Mouse (Mus musculus): ENCODE data around the gene Rnf115. TPM values are rescaled to one million over a fixed set of nuclear protein-coding genes. Genes with fewer than 3 reads are reported as not detected.

Rnf115 gene
- total RNA-seq, 4 experiments from 2014 or later, result 58.9 to 79.6 (median 70.5) TPM

GRCm38 (mm10) chr3:96832930-96833329 is 105.5 kb downstream of the Rnf115 start:
- DNase-seq (ENCODE audit: low spot score in 2 of 2), result no peak

GRCm38 (mm10) chr3:96834587-96835348 is 107.3 kb downstream of the Rnf115 start:
- DNase-seq (ENCODE audit: low spot score in 2 of 2), result no peak

GRCm38 (mm10) chr3:96836414-96836813 is 109.0 kb downstream of the Rnf115 start:
- no peak for DNase-seq (ENCODE audit: low spot score in 2 of 2)

GRCm38 (mm10) chr3:96838996-96839645 is 111.7 kb downstream of the Rnf115 start:
- no peak for DNase-seq (ENCODE audit: low spot score in 2 of 2)

Other genes starting within 250 kb of the Rnf115 start
- gene Hfe2, start 202.5 kb upstream of the Rnf115 start, total RNA-seq (2022), result 100 to 1,000 TPM; 562 to 917 (median 709) TPM
- gene Txnip, start 169.7 kb upstream of the Rnf115 start, total RNA-seq (2022), result 100 to 1,000 TPM; 365 to 573 (median 474) TPM
- gene Gm16253, start 150.7 kb upstream of the Rnf115 start, total RNA-seq (2022), result 1 to 10 TPM in 3 of 4 experiments, not detected in 1; 1.2 to 1.5 (median 1.2) TPM
- gene Polr3gl, start 133.5 kb upstream of the Rnf115 start, total RNA-seq (2022), result 10 to 100 TPM; 39.8 to 59.8 (median 51.8) TPM
- gene Ankrd34a, start 131.0 kb upstream of the Rnf115 start, total RNA-seq (2022), result 1 to 10 TPM in 2 of 4 experiments, under 1 TPM in 2; 0.64 to 1.6 (median 1.1) TPM
- gene Lix1l, start 126.5 kb upstream of the Rnf115 start, total RNA-seq (2022), result 1 to 10 TPM; 3.5 to 6.8 (median 4.4) TPM
- gene Rbm8a, start 97.7 kb upstream of the Rnf115 start, total RNA-seq (2022), result 10 to 100 TPM; 17.0 to 25.1 (median 22.7) TPM
- 10 to 100 TPM; 23.3 to 31.3 (median 28.0) TPM for gene Pex11b, start 92.3 kb upstream of the Rnf115 start, total RNA-seq (2022)
- gene Gm42957, start 92.2 kb upstream of the Rnf115 start, total RNA-seq (2022), result not detected
- gene Itga10, start 82.1 kb upstream of the Rnf115 start, total RNA-seq (2022), result under 1 TPM; 0.31 to 0.56 (median 0.40) TPM
- under 1 TPM; 0.24 to 0.48 (median 0.40) TPM for gene Ankrd35, start 57.5 kb upstream of the Rnf115 start, total RNA-seq (2022)
- 1 to 10 TPM; 4.9 to 7.4 (median 6.0) TPM for gene Pias3, start 31.3 kb upstream of the Rnf115 start, total RNA-seq (2022)
- under 1 TPM; 0.39 to 0.68 (median 0.54) TPM for gene Nudt17, start 19.1 kb upstream of the Rnf115 start, total RNA-seq (2022)
- 10 to 100 TPM; 24.4 to 27.5 (median 26.3) TPM for gene Polr3c, start within 50 bp of the Rnf115 start, total RNA-seq (2022)
- not detected for gene Pdzk1, start 101.6 kb downstream of the Rnf115 start, total RNA-seq (2022)
- gene Cd160, start 101.7 kb downstream of the Rnf115 start, total RNA-seq (2022), result not detected
- gene Gja5, start 177.0 kb downstream of the Rnf115 start, total RNA-seq (2022), result 1 to 10 TPM in 3 of 4 experiments, under 1 TPM in 1; 0.83 to 2.9 (median 1.5) TPM
- 10 to 100 TPM; 19.9 to 23.1 (median 21.4) TPM for gene Gpr89, start 177.7 kb downstream of the Rnf115 start, total RNA-seq (2022)
- not detected for gene Gja8, start 198.4 kb downstream of the Rnf115 start, total RNA-seq (2022)